Mouse (Mus musculus) myocyte (in vitro differentiated cells): ENCODE data around the gene Snip1.

Source experiments
- CEBPB ChIP-seq: IDR thresholded peaks from 2 replicates; pipeline ENCODE4 v1.6.1; 2011; ENCODE audit warnings: mild to moderate bottlenecking, moderate library complexity; ENCODE audit not compliant: poor library complexity, insufficient read depth, severe bottlenecking
- E2F4 ChIP-seq: IDR thresholded peaks from one replicate; pipeline ENCODE4 v1.6.1; 2011; ENCODE audit warnings: mild to moderate bottlenecking, control low read depth, moderate library complexity; ENCODE audit not compliant: insufficient read depth
- MAX ChIP-seq: IDR thresholded peaks from one replicate; pipeline ENCODE4 v1.6.1; 2011; ENCODE audit warnings: low read depth, mild to moderate bottlenecking, control low read depth
- MYOD1 ChIP-seq, 3 experiments: IDR thresholded peaks; one replicate each; pipeline ENCODE4 v1.6.1; 2011; ENCODE audit warnings: control low read depth in 2 of 3, low read depth in 2 of 3, mild to moderate bottlenecking in 2 of 3, moderate library complexity in 1 of 3; ENCODE audit not compliant: insufficient read length in 2 of 3, control insufficient read depth in 1 of 3
- MYOG ChIP-seq, 3 experiments: IDR thresholded peaks; one replicate each; pipeline ENCODE4 v1.6.1; 2011; ENCODE audit warnings: control low read depth in 2 of 3, low read depth in 2 of 3, mild to moderate bottlenecking in 2 of 3; ENCODE audit not compliant: insufficient read length in 2 of 3, control insufficient read depth in 1 of 3, insufficient read depth in 1 of 3
- POLR2A ChIP-seq: IDR thresholded peaks from one replicate; pipeline ENCODE4 v1.6.1; 2011; ENCODE audit warnings: low read depth, mild to moderate bottlenecking, control low read depth, moderate library complexity; ENCODE audit not compliant: insufficient read length
- TCF12 ChIP-seq: IDR thresholded peaks from one replicate; pipeline ENCODE4 v1.6.1; 2011; ENCODE audit warnings: mild to moderate bottlenecking, control low read depth; ENCODE audit not compliant: poor library complexity, insufficient read depth, severe bottlenecking
- USF1 ChIP-seq: IDR thresholded peaks from one replicate; pipeline ENCODE4 v1.6.1; 2011; ENCODE audit warnings: low read depth, mild to moderate bottlenecking, control low read depth, moderate library complexity

DNA sequence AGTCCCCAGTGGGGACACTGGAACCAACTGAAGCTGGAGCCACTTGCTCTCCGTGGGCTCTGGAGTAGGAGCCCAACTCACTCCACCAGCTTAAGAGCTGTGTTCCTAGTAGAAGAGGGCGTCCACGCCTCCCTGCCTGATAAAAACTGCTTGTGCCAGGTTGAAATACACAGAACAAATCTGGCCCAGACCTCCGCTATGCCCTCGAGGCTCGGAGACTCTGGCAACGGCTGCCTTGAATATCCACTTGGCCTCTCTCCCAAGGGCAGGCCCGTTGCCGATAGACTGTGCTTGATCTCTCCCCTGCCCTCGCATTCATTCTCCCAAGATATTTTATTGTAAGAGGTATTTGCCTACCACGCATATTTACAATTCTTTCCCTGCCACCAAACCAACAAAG is 49.0 kb upstream of the Snip1 start:
- TF ChIP-seq CEBPB (no peak), E2F4 (no peak), POLR2A (no peak), USF1 (no peak), MYOD1 (IDR thresholded peaks at IDR 0.05; ENCODE audit: control insufficient read depth in 1 of 3, insufficient read length in 2 of 3, low read depth in 2 of 3) (no peak), TCF12 (no peak), MAX (no peak), MYOG (IDR thresholded peaks at IDR 0.05; ENCODE audit: control insufficient read depth in 1 of 3, insufficient read depth in 1 of 3, insufficient read length in 2 of 3, low read depth in 2 of 3) (no peak)
